Mouse (Mus musculus): Measurements from ENCODE around the gene Olfr1305. TPM values are rescaled to one million over a fixed set of nuclear protein-coding genes. Genes with fewer than 3 reads are reported as not detected.

Olfr1305 gene
- not detected in 2 replicates for polyA plus RNA-seq (2012; ENCODE audit: low replicate concordance)

GRCm38 (mm10) chr2:111877049-111877448, at the start of gene Olfr1305:
TSS of gene Olfr1305 (minus strand) at chr2:111877149.

GRCm38 (mm10) chr2:111916171-111916570, 39.2 kb upstream of the Olfr1305 start, which contains the start of gene Olfr1306:
TSS of gene Olfr1306 (minus strand) at chr2:111916271.

GRCm38 (mm10) chr2:111820240-111820639, 56.7 kb downstream of the Olfr1305 start, which contains the start of gene Olfr1303:
TSS of gene Olfr1303 (minus strand) at chr2:111820340.

Other genes with a start within 250 kb of the Olfr1305 start
- not detected in 2 replicates for gene Olfr1298, start 227.9 kb downstream of the Olfr1305 start, polyA plus RNA-seq (2012; ENCODE audit: low replicate concordance)
- gene Olfr1299, start 215.7 kb downstream of the Olfr1305 start, polyA plus RNA-seq (2012; ENCODE audit: low replicate concordance): not detected in 2 replicates
- not detected in 2 replicates for gene Olfr1301, start 126.1 kb downstream of the Olfr1305 start, polyA plus RNA-seq (2012; ENCODE audit: low replicate concordance)
- gene Olfr1302, start 99.7 kb downstream of the Olfr1305 start, polyA plus RNA-seq (2012; ENCODE audit: low replicate concordance): not detected in 2 replicates
- not detected in 2 replicates for gene Olfr1303, start 56.8 kb downstream of the Olfr1305 start, polyA plus RNA-seq (2012; ENCODE audit: low replicate concordance)
- gene Olfr1306, start 39.1 kb upstream of the Olfr1305 start, polyA plus RNA-seq (2012; ENCODE audit: low replicate concordance): not detected in 2 replicates
- 0.01 TPM in 1 of 2 replicates, not detected in the other for gene Olfr1307, start 72.3 kb upstream of the Olfr1305 start, polyA plus RNA-seq (2012; ENCODE audit: low replicate concordance)
- gene Olfr1308, start 87.8 kb upstream of the Olfr1305 start, polyA plus RNA-seq (2012; ENCODE audit: low replicate concordance): not detected in 2 replicates
- gene Olfr1309, start 113.1 kb upstream of the Olfr1305 start, polyA plus RNA-seq (2012; ENCODE audit: low replicate concordance): not detected in 2 replicates
- not detected in 2 replicates for gene Olfr1310, start 135.6 kb upstream of the Olfr1305 start, polyA plus RNA-seq (2012; ENCODE audit: low replicate concordance)
- not detected in 2 replicates for gene Olfr1311, start 147.3 kb upstream of the Olfr1305 start, polyA plus RNA-seq (2012; ENCODE audit: low replicate concordance)
- gene Olfr1312, start 173.1 kb upstream of the Olfr1305 start, polyA plus RNA-seq (2012; ENCODE audit: low replicate concordance): 0.03 TPM in 1 of 2 replicates, not detected in the other
- gene Olfr1313, start 200.7 kb upstream of the Olfr1305 start, polyA plus RNA-seq (2012; ENCODE audit: low replicate concordance): not detected in 2 replicates
- not detected in 2 replicates for gene Olfr1314, start 219.6 kb upstream of the Olfr1305 start, polyA plus RNA-seq (2012; ENCODE audit: low replicate concordance)
- gene Olfr1315-ps1, start 238.3 kb upstream of the Olfr1305 start, polyA plus RNA-seq (2012; ENCODE audit: low replicate concordance): not detected in 2 replicates

Data from leukemia stem cell, adult 10-12 weeks (primary cell).